Mouse (Mus musculus): Measurements from ENCODE around the gene Klri2. TPM values are rescaled to one million over a fixed set of nuclear protein-coding genes. Genes with fewer than 3 reads are reported as not detected.

Gene Klri2
- 0.07 TPM for polyA plus RNA-seq (2017; shearing (Covaris generic))

DNA sequence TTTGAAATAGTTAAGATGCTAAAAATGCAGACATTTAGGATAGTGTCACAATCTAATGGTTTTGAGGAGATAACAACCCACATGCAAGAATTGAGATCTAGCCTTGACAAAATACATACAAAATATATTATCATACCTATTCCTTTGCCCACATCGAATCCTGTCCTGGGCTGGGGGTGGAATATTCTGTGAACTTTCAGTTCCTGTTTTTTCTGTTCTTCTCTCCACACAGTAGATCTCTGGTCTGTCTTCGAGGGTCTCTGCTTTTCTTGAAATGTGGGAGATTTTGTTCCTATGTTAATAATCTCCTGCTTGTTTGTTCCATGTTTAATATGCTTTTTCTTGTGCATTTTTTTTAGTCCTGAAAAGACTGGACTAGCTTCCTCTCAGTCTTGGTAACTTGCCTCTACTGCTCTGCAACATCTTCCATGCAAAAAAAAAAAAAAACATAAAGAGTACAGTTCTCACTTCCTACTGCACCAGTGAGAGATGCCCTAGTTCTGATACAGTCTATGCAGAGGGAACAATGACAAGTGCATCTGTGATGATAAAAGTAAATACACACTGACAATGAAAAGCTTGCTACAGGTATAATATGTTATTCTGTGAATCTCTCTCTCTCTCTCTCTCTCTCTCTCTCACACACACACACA, at the start of gene Klri2:
Gene Klri2, minus strand, starts transcription at position 416 of the 653 bp plus-strand sequence.

GRCm38 (mm10) chr6:129784170-129784569, 43.9 kb upstream of the Klri2 start, which contains the start of gene Gm156:
Gene Gm156 (minus strand): TSS chr6:129784270.

GRCm38 (mm10) chr6:129717032-129717431, 23.3 kb downstream of the Klri2 start, which contains the start of gene Klri1:
Gene Klri1 (minus strand): TSS chr6:129717132.

Other genes with a start within 250 kb of the Klri2 start
- 0.79 TPM for gene Olr1, start 233.3 kb downstream of the Klri2 start, polyA plus RNA-seq (2017; shearing (Covaris generic))
- not detected for gene Tmem52b, start 227.9 kb downstream of the Klri2 start, polyA plus RNA-seq (2017; shearing (Covaris generic))
- gene Gabarapl1, start 207.3 kb downstream of the Klri2 start, polyA plus RNA-seq (2017; shearing (Covaris generic)) = 21.1 TPM
- 0.43 TPM for gene Klre1, start 162.6 kb downstream of the Klri2 start, polyA plus RNA-seq (2017; shearing (Covaris generic))
- gene Klrd1, start 148.7 kb downstream of the Klri2 start, polyA plus RNA-seq (2017; shearing (Covaris generic)) = 6.3 TPM
- 2.4 TPM for gene Klrk1, start 116.6 kb downstream of the Klri2 start, polyA plus RNA-seq (2017; shearing (Covaris generic))
- not detected for gene Klrc3, start 97.1 kb downstream of the Klri2 start, polyA plus RNA-seq (2017; shearing (Covaris generic))
- 0.42 TPM for gene Klrc2, start 79.8 kb downstream of the Klri2 start, polyA plus RNA-seq (2017; shearing (Covaris generic))
- gene Klrc1, start 61.5 kb downstream of the Klri2 start, polyA plus RNA-seq (2017; shearing (Covaris generic)) = 1.7 TPM
- gene Klri1, start 23.4 kb downstream of the Klri2 start, polyA plus RNA-seq (2017; shearing (Covaris generic)) = not detected
- not detected for gene Gm156, start 43.8 kb upstream of the Klri2 start, polyA plus RNA-seq (2017; shearing (Covaris generic))
- not detected for gene Gm17631, start 122.2 kb upstream of the Klri2 start, polyA plus RNA-seq (2017; shearing (Covaris generic))
- gene Klra17, start 136.2 kb upstream of the Klri2 start, polyA plus RNA-seq (2017; shearing (Covaris generic)) = not detected
- gene Klra5, start 177.2 kb upstream of the Klri2 start, polyA plus RNA-seq (2017; shearing (Covaris generic)) = not detected

Data from CD4-positive, CD25-positive, alpha-beta regulatory T cell, adult 9 weeks (primary cell).